Mouse (Mus musculus) limb, embryonic 14.5 days (tissue): ENCODE results near the gene Tiprl. TPM values are rescaled to one million over a fixed set of nuclear protein-coding genes. Genes with fewer than 3 reads are reported as not detected.
A peak's percentile ranks its signal among the peaks of the same experiment; 100 is the strongest.

ENCODE experiments used
- ATAC-seq: fragments of 200-750 bp; cut with Nextera tagmentation; 2 replicates; pipeline ENCODE4 v1.8.0; 2017; ENCODE audit warnings: low read depth, moderate number of reproducible peaks, moderate TSS enrichment; ENCODE audit not compliant: low FRiP score
- DNase-seq: peaks from one replicate; pipeline ENCODE4 v3.0.0-alpha.2; 2015; ENCODE audit warnings: low spot score
- H3K27ac ChIP-seq: fragments of 300-500 bp; sonication (generic); replicated peaks from 2 replicates; pipeline ENCODE4 v1.5.1; 2014; ENCODE audit warnings: low read depth, mild to moderate bottlenecking, low read length, moderate library complexity, mixed read lengths
- H3K27me3 ChIP-seq: fragments of 300-500 bp; sonication (generic); 2 replicates; pipeline ENCODE4 v1.6.1; 2014; ENCODE audit warnings: low read length, mixed read lengths; ENCODE audit not compliant: control insufficient read depth, insufficient read depth
- H3K36me3 ChIP-seq: fragments of 300-500 bp; sonication (generic); 2 replicates; pipeline ENCODE4 v1.6.1; 2014; ENCODE audit warnings: mild to moderate bottlenecking, low read length, moderate library complexity, mixed read lengths; ENCODE audit not compliant: control insufficient read depth, insufficient read depth
- H3K4me1 ChIP-seq: fragments of 300-500 bp; sonication (generic); 2 replicates; pipeline ENCODE4 v1.6.1; 2014; ENCODE audit warnings: antibody characterized with exemption, low read length, mixed read lengths; ENCODE audit not compliant: control insufficient read depth, insufficient read depth
- H3K4me2 ChIP-seq: fragments of 300-500 bp; sonication (generic); replicated peaks from 2 replicates; pipeline ENCODE4 v1.6.1; 2014; ENCODE audit warnings: low read depth, mild to moderate bottlenecking, low read length, moderate library complexity; ENCODE audit not compliant: severe bottlenecking
- H3K4me3 ChIP-seq: fragments of 300-500 bp; sonication (generic); replicated peaks from 2 replicates; pipeline ENCODE4 v1.5.1; 2014; ENCODE audit warnings: low read length
- H3K9ac ChIP-seq: fragments of 300-500 bp; sonication (generic); 2 replicates; pipeline ENCODE4 v1.6.1; 2014; ENCODE audit warnings: mild to moderate bottlenecking, low read depth, low read length, moderate library complexity; ENCODE audit not compliant: severe bottlenecking
- H3K9me3 ChIP-seq: fragments of 300-500 bp; sonication (generic); 2 replicates; pipeline ENCODE4 v1.6.1; 2016; ENCODE audit warnings: low read length; ENCODE audit not compliant: control insufficient read depth
- POLR2A ChIP-seq: fragments of 200-500 bp; IDR thresholded peaks from 2 replicates; pipeline ENCODE4 v1.8.0; 2012; ENCODE audit warnings: inconsistent platforms, mild to moderate bottlenecking, moderate library complexity, borderline replicate concordance; ENCODE audit not compliant: insufficient read depth, insufficient read length; ENCODE audit errors: extremely low read depth
- WGBS: fragments of 180-500 bp; shearing (Covaris S2); extraction: QIAGEN DNeasy Blood & Tissue Kit; methylation state at CpG from one replicate; pipeline ENCODE4 v1.1.7; 2014; 5-methylcytosine and 5-hydroxymethylcytosine counted together
- polyA plus RNA-seq, 2 experiments: library from polyadenylated mRNA; depleted of rRNA in 1 of 2; stranded (reverse) in 1 of 2; unstranded in 1 of 2; fragments of >200 nt; fragmentation: Nextera tagmentation in 1 of 2; extraction: Ambion mirVana in 1 of 2; gene quantifications; 2 replicates each; pipeline versions ENCODE4 v1.2.1 to v1.2.3; 2012 to 2014

Gene Tiprl
- polyA plus RNA-seq, 2 experiments: 52.4 to 84.9 TPM

GRCm38 (mm10) chr1:165248842-165249241 is 12.0 kb upstream of the Tiprl start:
- Histone ChIP-seq H3K9me3 (no peaks in the 10 kb centered on the region), H3K27ac (no peak overlapping the region), H3K4me1 (no peaks in the 10 kb centered on the region), H3K27me3 (no peaks in the 10 kb centered on the region), H3K9ac (no peak overlapping the region), H3K36me3 (no peaks in the 10 kb centered on the region), H3K4me3 (no peak overlapping the region), H3K4me2 (no peak overlapping the region)
- TF ChIP-seq POLR2A: no peak
- WGBS: 61% methylated on average over 4 of the region's 4 CpGs
- ATAC-seq (no peak), DNase-seq (no peak)

DNA sequence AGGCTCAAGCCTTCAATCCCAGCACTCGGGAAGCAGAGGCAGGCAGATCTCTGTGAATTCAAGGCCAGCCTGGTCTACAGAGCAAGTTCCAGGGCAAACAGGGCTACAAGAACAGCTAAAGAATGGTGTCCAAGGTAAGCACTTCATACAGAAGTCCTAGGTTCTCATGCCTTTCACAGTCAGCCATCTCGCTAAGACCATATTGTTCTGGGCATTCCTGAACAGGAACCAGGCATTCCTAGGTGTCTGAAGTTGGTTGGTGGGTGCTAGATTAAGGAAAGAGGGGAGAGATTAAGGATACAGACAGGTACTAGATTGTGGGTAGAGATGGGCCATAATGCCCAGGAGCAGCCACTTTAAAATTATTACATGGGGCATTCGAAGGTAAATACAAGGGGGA is 11.0 kb upstream of the Tiprl start:
- 89% methylated on average over 3 of the region's 3 CpGs for WGBS
- Histone ChIP-seq H3K27ac (no peak overlapping the region), H3K9me3 (no peaks in the 10 kb centered on the region), H3K9ac (no peak overlapping the region), H3K4me1 (no peaks in the 10 kb centered on the region), H3K27me3 (no peaks in the 10 kb centered on the region), H3K4me2 (no peak overlapping the region), H3K36me3 (no peaks in the 10 kb centered on the region), H3K4me3 (no peak overlapping the region)
- TF ChIP-seq POLR2A: no peak
- ATAC-seq: no peak
- no peak for DNase-seq

DNA sequence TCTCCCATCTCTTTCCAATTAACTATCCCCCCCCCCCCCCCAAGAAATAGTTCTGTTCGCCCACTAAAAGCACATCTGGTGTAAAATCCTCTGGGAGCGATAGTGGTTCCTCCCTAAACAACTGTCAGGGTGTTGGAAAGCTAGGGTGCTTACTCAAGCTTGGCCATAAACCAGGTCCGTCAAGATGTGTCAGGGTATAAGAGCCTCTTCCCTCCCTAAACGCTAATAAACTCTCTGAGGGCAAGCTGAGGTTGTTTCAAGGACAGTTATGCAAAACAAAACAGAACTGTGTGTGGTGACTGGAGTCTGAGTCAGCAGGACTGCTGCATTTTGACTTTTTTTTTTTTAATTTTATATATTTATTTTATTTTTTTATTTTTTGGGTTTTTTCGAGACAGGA is 10.3 kb upstream of the Tiprl start:
- no peak overlapping the region for H3K4me2 ChIP-seq
- H3K9me3 ChIP-seq: no peaks in the 10 kb centered on the region
- H3K9ac ChIP-seq: no peak overlapping the region
- no peaks in the 10 kb centered on the region for H3K36me3 ChIP-seq
- ATAC-seq (no peak), DNase-seq (no peak)
- no peaks in the 10 kb centered on the region for H3K27me3 ChIP-seq
- no peak overlapping the region for H3K4me3 ChIP-seq
- no peak overlapping the region for H3K27ac ChIP-seq
- H3K4me1 ChIP-seq: no peaks in the 10 kb centered on the region
- 53% methylated on average over 5 of the region's 5 CpGs for WGBS
- no peak for TF ChIP-seq POLR2A

- WGBS: 71% methylated on average over 5 of the region's 5 CpGs
Measured at GRCm38 (mm10) chr1:165246587-165246986, 9.8 kb upstream of the Tiprl start.

GRCm38 (mm10) chr1:165235846-165236245 is 950 bp downstream of the Tiprl start:
- H3K4me2 ChIP-seq: peak overlapping the region; percentile 66
- H3K4me1 ChIP-seq: peaks cover 11% of the 10 kb centered on the region
- no peaks in the 10 kb centered on the region for H3K27me3 ChIP-seq
- no peak for ATAC-seq
- H3K27ac ChIP-seq: 0 out of 2 replicates have a peak overlapping the region, but pooled peaks have one; percentile 92
- no peaks in the 10 kb centered on the region for H3K36me3 ChIP-seq
- peak overlapping the region; percentile 82 for H3K9ac ChIP-seq
- H3K4me3 ChIP-seq: peak overlapping the region; percentile 91
- TF ChIP-seq POLR2A: no peak
- no peak for DNase-seq
- no peaks in the 10 kb centered on the region for H3K9me3 ChIP-seq
- 10% methylated on average over 10 of the region's 10 CpGs for WGBS

More at GRCm38 (mm10) chr1:165246587-165246986, 9.8 kb upstream of the Tiprl start:
- Histone ChIP-seq H3K4me1 (no peaks in the 10 kb centered on the region), H3K36me3 (no peaks in the 10 kb centered on the region), H3K4me3 (no peak overlapping the region), H3K4me2 (no peak overlapping the region), H3K27me3 (no peaks in the 10 kb centered on the region), H3K27ac (no peak overlapping the region), H3K9me3 (no peaks in the 10 kb centered on the region), H3K9ac (no peak overlapping the region)
- TF ChIP-seq POLR2A: no peak
- ATAC-seq: no peak
- DNase-seq: no peak

- ATAC-seq (no peak), DNase-seq (no peak)
- Histone ChIP-seq H3K4me2 (no peak overlapping the region), H3K27me3 (no peaks in the 10 kb centered on the region), H3K9me3 (no peaks in the 10 kb centered on the region), H3K36me3 (no peaks in the 10 kb centered on the region), H3K4me1 (peaks cover 11% of the 10 kb centered on the region), H3K4me3 (no peak overlapping the region), H3K27ac (no peak overlapping the region), H3K9ac (no peak overlapping the region)
- WGBS: 80% methylated on average over 2 of the region's 2 CpGs
- no peak for TF ChIP-seq POLR2A
Measured at GRCm38 (mm10) chr1:165233806-165234205, 3.0 kb downstream of the Tiprl start.
